In the genomic region with DNA sequence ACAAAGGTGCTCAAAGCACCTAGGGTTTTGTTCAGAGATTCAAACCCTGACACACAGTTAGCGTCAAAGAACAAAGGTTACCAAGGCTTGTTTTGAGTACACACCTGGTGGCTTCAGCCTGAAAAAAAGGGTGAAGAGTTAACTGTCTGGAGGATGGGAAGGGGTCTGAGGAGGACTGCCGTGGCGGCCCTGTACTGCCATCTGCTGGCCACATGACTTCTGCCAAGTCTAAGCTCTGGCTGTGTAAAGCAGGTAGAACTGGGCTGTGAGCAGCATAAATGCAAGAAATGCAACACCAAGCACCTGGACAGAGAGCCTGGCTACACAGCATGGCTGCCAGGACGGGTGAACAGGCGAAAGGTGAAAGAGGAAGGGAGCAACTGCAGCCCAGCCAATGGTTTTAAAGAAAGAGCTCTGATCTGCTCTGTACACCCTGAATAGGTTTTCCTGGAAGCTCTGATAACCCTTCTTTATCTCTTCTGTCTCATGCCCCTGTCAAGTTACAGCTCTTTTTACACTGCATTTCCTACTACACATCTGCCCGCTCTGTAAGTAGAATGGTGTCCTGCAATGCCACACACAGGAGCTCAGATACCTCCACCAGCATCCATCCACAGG, we compare ENCODE assay signal across 9 mouse cellular contexts. TPM values are rescaled to one million over a fixed set of nuclear protein-coding genes. Genes with fewer than 3 reads are reported as not detected.
DNase-seq lines count a peak whose midpoint lies in the region; ATAC-seq and TF ChIP-seq lines count a peak whose summit lies in the region.
"Had no signal": no experiment of that assay in that cellular context is flagged by ENCODE, and none has a peak within 500 bp of the region (broad histone marks: within the 10 kb centered on the region; RNA-seq: fewer than 3 reads in every experiment).

No protein-coding gene starts in this region.

- H3K27me3 ChIP-seq in embryonic facial prominence, embryonic 14.5 days (replicated peaks; ENCODE audit: control insufficient read depth, insufficient read depth, low read length) = no peaks in the 10 kb centered on the region
- H3K27me3 ChIP-seq in heart, postnatal 0 days (ENCODE audit: control insufficient read depth, insufficient read depth, low read length) = no peaks in the 10 kb centered on the region
- H3K27me3 ChIP-seq in liver, embryonic 16.5 days (ENCODE audit: control insufficient read depth, insufficient read depth, low read depth, low read length) = no peaks in the 10 kb centered on the region
- H3K27me3 ChIP-seq in neural tube, embryonic 13.5 days = no peaks in the 10 kb centered on the region
- H3K27me3 ChIP-seq in thymus, adult 2 months (ENCODE audit: control insufficient read depth, insufficient read depth, low read length) = no peaks in the 10 kb centered on the region

- WGBS in embryonic facial prominence, embryonic 14.5 days = 32% methylated on average over 6 of the region's 6 CpGs
- 32% methylated on average over 6 of the region's 6 CpGs for WGBS in heart, postnatal 0 days
- WGBS in liver, embryonic 16.5 days (ENCODE audit: insufficient replicate concordance) = 27% methylated on average over 6 of the region's 6 CpGs
- WGBS in neural tube, embryonic 13.5 days = 51% methylated on average over 6 of the region's 6 CpGs
- WGBS in thymus, adult 2 months = 55% methylated on average over 6 of the region's 6 CpGs

- H3K9me3 ChIP-seq in embryonic facial prominence, embryonic 14.5 days (ENCODE audit: control insufficient read depth, low read length) = no peaks in the 10 kb centered on the region
- no peaks in the 10 kb centered on the region for H3K9me3 ChIP-seq in heart, postnatal 0 days (replicated peaks; ENCODE audit: control insufficient read depth, low read length)
- no peaks in the 10 kb centered on the region for H3K9me3 ChIP-seq in liver, embryonic 16.5 days (replicated peaks; ENCODE audit: control insufficient read depth, low read length)
- H3K9me3 ChIP-seq in neural tube, embryonic 13.5 days = no peaks in the 10 kb centered on the region

- H3K4me3 ChIP-seq in bone marrow macrophage, adult 2 months (ENCODE audit: insufficient read depth, low read length) = no peak overlapping the region
- no peak overlapping the region for H3K4me3 ChIP-seq in embryonic facial prominence, embryonic 14.5 days (ENCODE audit: low read depth, low read length)
- H3K4me3 ChIP-seq in heart, postnatal 0 days (ENCODE audit: low read depth, low read length) = no peak overlapping the region
- H3K4me3 ChIP-seq in liver, embryonic 16.5 days (ENCODE audit: low read depth, low read length) = no peak overlapping the region
- H3K4me3 ChIP-seq in neural tube, embryonic 13.5 days = no peak overlapping the region
- H3K4me3 ChIP-seq in thymus, adult 2 months (ENCODE audit: control insufficient read depth, insufficient read depth, low read length) = no peak overlapping the region

- DNase-seq in ES-CJ7 (ENCODE audit: low read depth, low spot score) = peak; percentile 72
- DNase-seq in embryonic facial prominence, embryonic 14.5 days (ENCODE audit: low spot score) = peak; percentile 77
- DNase-seq in heart, postnatal 0 days (ENCODE audit: low spot score) = peak; percentile 39
- peak; percentile 77 for DNase-seq in kidney, postnatal 14 days
- peak; percentile 76 for DNase-seq in thymus, adult 2 months

- peak; percentile 37; the same call in 1 of the 2 replicates for TF ChIP-seq CTCF in bone marrow macrophage, adult 2 months (IDR thresholded peaks at IDR 0.05; ENCODE audit: low read depth, low read length)
- TF ChIP-seq CTCF in heart, postnatal 0 days (IDR thresholded peaks at IDR 0.05; ENCODE audit: low read depth) = peak; percentile 84
- TF ChIP-seq CTCF in thymus, adult 2 months (IDR thresholded peaks at IDR 0.05; ENCODE audit: borderline replicate concordance, control insufficient read depth, extremely low read depth, insufficient read depth, low read length, poor library complexity) = peak; percentile 88

- peak; percentile 86 for ATAC-seq in embryonic facial prominence, embryonic 14.5 days (ENCODE audit: low read depth)
- 0 out of 2 replicates have a peak, but pooled peaks have one; percentile 60 for ATAC-seq in heart, postnatal 0 days (ENCODE audit: insufficient read depth, low read depth)
- ATAC-seq in liver, embryonic 16.5 days (ENCODE audit: low read depth) = peak; percentile 70
- peak; percentile 90 for ATAC-seq in neural tube, embryonic 13.5 days (ENCODE audit: low read depth)

- H3K4me1 ChIP-seq in bone marrow macrophage, adult 2 months (ENCODE audit: control insufficient read depth, insufficient read depth, low read length) = peaks cover 38% of the 10 kb centered on the region
- H3K4me1 ChIP-seq in embryonic facial prominence, embryonic 14.5 days (ENCODE audit: control insufficient read depth, insufficient read depth, low read length) = no peaks in the 10 kb centered on the region
- no peaks in the 10 kb centered on the region for H3K4me1 ChIP-seq in heart, postnatal 0 days (ENCODE audit: control insufficient read depth, insufficient read depth)
- H3K4me1 ChIP-seq in liver, embryonic 16.5 days (ENCODE audit: control insufficient read depth, low read depth, low read length) = peaks cover 34% of the 10 kb centered on the region
- peaks cover 3% of the 10 kb centered on the region; the same call in 1 of the 2 replicates for H3K4me1 ChIP-seq in neural tube, embryonic 13.5 days (replicated peaks)
- H3K4me1 ChIP-seq in thymus, adult 2 months (replicated peaks; ENCODE audit: control insufficient read depth, insufficient read depth, low read length) = 0 out of 2 replicates have a peak, but pooled peaks cover 2% of the 10 kb centered on the region

- no peak overlapping the region for H3K9ac ChIP-seq in embryonic facial prominence, embryonic 14.5 days (ENCODE audit: low read depth, low read length)
- no peak overlapping the region for H3K9ac ChIP-seq in heart, postnatal 0 days (replicated peaks; ENCODE audit: low read depth, low read length)
- H3K9ac ChIP-seq in liver, embryonic 16.5 days (ENCODE audit: low read depth, low read length) = no peak overlapping the region; the same call in 1 of the 2 replicates
- no peak overlapping the region for H3K9ac ChIP-seq in neural tube, embryonic 13.5 days

- H3K27ac ChIP-seq in bone marrow macrophage, adult 2 months (ENCODE audit: insufficient read depth, low read depth, low read length) = no peak overlapping the region
- H3K27ac ChIP-seq in embryonic facial prominence, embryonic 14.5 days (replicated peaks; ENCODE audit: low read depth, low read length) = no peak overlapping the region
- H3K27ac ChIP-seq in heart, postnatal 0 days (ENCODE audit: low read depth) = no peak overlapping the region
- H3K27ac ChIP-seq in liver, embryonic 16.5 days (ENCODE audit: low read length) = no peak overlapping the region
- no peak overlapping the region for H3K27ac ChIP-seq in neural tube, embryonic 13.5 days (replicated peaks)
- no peak overlapping the region for H3K27ac ChIP-seq in thymus, adult 2 months (ENCODE audit: control insufficient read depth, insufficient read depth, low read length)

- TF ChIP-seq POLR2A in bone marrow macrophage, adult 2 months (IDR thresholded peaks at IDR 0.05; ENCODE audit: borderline replicate concordance, low read depth, low read length) = no peak
- no peak for TF ChIP-seq POLR2A in thymus, adult 2 months (IDR thresholded peaks at IDR 0.05; ENCODE audit: control insufficient read depth, extremely low read depth, insufficient read depth, low read length, poor library complexity)

- TF ChIP-seq EP300 in heart, postnatal 0 days (IDR thresholded peaks at IDR 0.05; ENCODE audit: low read depth) = no peak

- no peak overlapping the region for H3K4me2 ChIP-seq in embryonic facial prominence, embryonic 14.5 days (ENCODE audit: low read depth, low read length)
- no peak overlapping the region for H3K4me2 ChIP-seq in heart, postnatal 0 days (ENCODE audit: low read depth, low read length)
- H3K4me2 ChIP-seq in liver, embryonic 16.5 days (ENCODE audit: low read depth, low read length) = peak overlapping the region; percentile 22; the same call in 1 of the 2 replicates
- no peak overlapping the region for H3K4me2 ChIP-seq in neural tube, embryonic 13.5 days

- peaks cover 66% of the 10 kb centered on the region for H3K36me3 ChIP-seq in embryonic facial prominence, embryonic 14.5 days (ENCODE audit: control insufficient read depth, insufficient read depth, low read length)
- peaks cover 38% of the 10 kb centered on the region for H3K36me3 ChIP-seq in heart, postnatal 0 days (replicated peaks; ENCODE audit: control insufficient read depth, insufficient read depth, low read length)
- peaks cover 8% of the 10 kb centered on the region for H3K36me3 ChIP-seq in liver, embryonic 16.5 days (ENCODE audit: control insufficient read depth, insufficient read depth)
- H3K36me3 ChIP-seq in neural tube, embryonic 13.5 days = peaks cover 5% of the 10 kb centered on the region; the same call in 1 of the 2 replicates
- H3K36me3 ChIP-seq in thymus, adult 2 months (ENCODE audit: control insufficient read depth, insufficient read depth, low read length) = no peaks in the 10 kb centered on the region

RNA-seq across cellular contexts. Expression of a gene that starts 30.2 kb away (rescaled TPM):
- polyA plus RNA-seq in bone marrow macrophage, adult 2 months (2012; ENCODE audit: insufficient read depth, insufficient read length, missing spikeins) = 282 and 287 TPM in 2 replicates
- polyA plus RNA-seq in embryonic facial prominence, embryonic 14.5 days (2014; fragmentation: Nextera tagmentation; extraction: Ambion mirVana) = 170 and 175 TPM in 2 replicates
- 29.5 and 53.0 TPM in 2 replicates for total RNA-seq in heart, postnatal 0 days (2014; rRNA removed; ENCODE audit: low replicate concordance)
- polyA plus RNA-seq in heart, postnatal 0 days (2015; fragmentation: Nextera tagmentation; extraction: Ambion mirVana) = 47.5 and 49.3 TPM in 2 replicates
- 64.0 and 78.6 TPM in 2 replicates for polyA plus RNA-seq in liver, embryonic 16.5 days (2015; fragmentation: Nextera tagmentation; extraction: Ambion mirVana)
- polyA plus RNA-seq in neural tube, embryonic 13.5 days (2015; fragmentation: Nextera tagmentation; extraction: Ambion mirVana) = 42.1 and 48.1 TPM in 2 replicates
- 28.7 and 33.8 TPM in 2 replicates for polyA plus RNA-seq in thymus, adult 2 months (2012; rRNA removed)

RNA-seq across cellular contexts. Expression of a gene that starts 52.0 kb away (rescaled TPM):
- not detected in 2 replicates for polyA plus RNA-seq in bone marrow macrophage, adult 2 months (2012; ENCODE audit: insufficient read depth, insufficient read length, missing spikeins)
- not detected in 2 replicates for polyA plus RNA-seq in embryonic facial prominence, embryonic 14.5 days (2014; fragmentation: Nextera tagmentation; extraction: Ambion mirVana)
- total RNA-seq in heart, postnatal 0 days (2014; rRNA removed; ENCODE audit: low replicate concordance) = not detected in 2 replicates
- not detected in 2 replicates for polyA plus RNA-seq in heart, postnatal 0 days (2015; fragmentation: Nextera tagmentation; extraction: Ambion mirVana)
- polyA plus RNA-seq in liver, embryonic 16.5 days (2015; fragmentation: Nextera tagmentation; extraction: Ambion mirVana) = not detected in 2 replicates
- polyA plus RNA-seq in neural tube, embryonic 13.5 days (2015; fragmentation: Nextera tagmentation; extraction: Ambion mirVana) = not detected in 2 replicates
- polyA plus RNA-seq in thymus, adult 2 months (2012; rRNA removed) = not detected in 2 replicates
- polyA plus RNA-seq: large intestine, adult 2 months had no signal

Comparison
In these comparisons a context has a peak if more than half of its experiments do, and no peak if none do; other contexts are left out.
1. CTCF ChIP-seq: peak in every context shown above with its lines; median percentile 88 in thymus, adult 2 months; 84 in heart, postnatal 0 days; 37 in bone marrow macrophage, adult 2 months.